Mouse (Mus musculus): ENCODE results near the gene Cdh16. TPM values are rescaled to one million over a fixed set of nuclear protein-coding genes. Genes with fewer than 3 reads are reported as not detected.

The Cdh16 gene
- polyA plus RNA-seq, 1 experiment, result not detected

DNA sequence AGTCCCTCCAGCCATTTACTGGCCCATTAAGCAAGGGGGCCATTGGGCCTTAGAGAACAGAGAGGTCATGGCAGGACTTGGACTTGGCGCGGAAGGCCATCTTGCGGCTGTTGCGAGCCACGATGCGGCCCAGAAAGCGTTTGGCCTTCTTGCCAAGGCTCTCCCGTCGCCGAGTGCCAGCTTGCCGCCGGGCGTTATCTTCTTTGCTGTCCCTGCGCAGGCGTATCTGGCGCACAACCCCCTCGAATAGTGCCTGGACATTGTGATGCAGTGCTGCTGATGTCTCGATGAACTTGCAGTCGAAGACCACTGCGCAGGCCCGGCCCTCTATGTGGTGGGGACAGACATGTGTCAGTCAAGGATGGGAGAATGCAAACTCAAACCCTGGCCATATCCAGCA lies 4.2 kb upstream of the Cdh16 start:
- Histone ChIP-seq H3K4me1 (ENCODE audit: control insufficient read depth) (peaks cover 14% of the 10 kb centered on the region), H3K36me3 (ENCODE audit: control insufficient read depth) (no peaks in the 10 kb centered on the region), H3K9me3 (ENCODE audit: control insufficient read depth, low read length) (no peaks in the 10 kb centered on the region), H3K4me3 (replicated peaks) (no peak overlapping the region), H3K27me3 (ENCODE audit: control insufficient read depth) (peaks cover 34% of the 10 kb centered on the region)
- no peak for TF ChIP-seq TAL1 (IDR thresholded peaks at IDR 0.05; ENCODE audit: low read length)
- TF ChIP-seq GATA1 (IDR thresholded peaks at IDR 0.05; ENCODE audit: low read length), result no peak

GRCm38 (mm10) chr8:104627065-104627740 lies 3.0 kb upstream of the Cdh16 start:
- no peaks in the 10 kb centered on the region for H3K36me3 ChIP-seq (ENCODE audit: control insufficient read depth)
- H3K4me1 ChIP-seq (ENCODE audit: control insufficient read depth), result peaks cover 14% of the 10 kb centered on the region
- H3K4me3 ChIP-seq (replicated peaks), result no peak overlapping the region
- no peaks in the 10 kb centered on the region for H3K9me3 ChIP-seq (ENCODE audit: control insufficient read depth, low read length)
- H3K27me3 ChIP-seq (ENCODE audit: control insufficient read depth), result peaks cover 29% of the 10 kb centered on the region
- TF ChIP-seq GATA1 (IDR thresholded peaks at IDR 0.05; ENCODE audit: low read length), result no peak
- no peak for TF ChIP-seq TAL1 (IDR thresholded peaks at IDR 0.05; ENCODE audit: low read length)

GRCm38 (mm10) chr8:104620765-104621164 lies 3.4 kb downstream of the Cdh16 start:
- Histone ChIP-seq H3K36me3 (ENCODE audit: control insufficient read depth) (no peaks in the 10 kb centered on the region), H3K9me3 (ENCODE audit: control insufficient read depth, low read length) (no peaks in the 10 kb centered on the region), H3K27me3 (ENCODE audit: control insufficient read depth) (no peaks in the 10 kb centered on the region), H3K4me1 (ENCODE audit: control insufficient read depth) (no peaks in the 10 kb centered on the region), H3K4me3 (replicated peaks) (no peak overlapping the region)
- TF ChIP-seq TAL1 (IDR thresholded peaks at IDR 0.05; ENCODE audit: low read length), result no peak
- TF ChIP-seq GATA1 (IDR thresholded peaks at IDR 0.05; ENCODE audit: low read length), result no peak

DNA sequence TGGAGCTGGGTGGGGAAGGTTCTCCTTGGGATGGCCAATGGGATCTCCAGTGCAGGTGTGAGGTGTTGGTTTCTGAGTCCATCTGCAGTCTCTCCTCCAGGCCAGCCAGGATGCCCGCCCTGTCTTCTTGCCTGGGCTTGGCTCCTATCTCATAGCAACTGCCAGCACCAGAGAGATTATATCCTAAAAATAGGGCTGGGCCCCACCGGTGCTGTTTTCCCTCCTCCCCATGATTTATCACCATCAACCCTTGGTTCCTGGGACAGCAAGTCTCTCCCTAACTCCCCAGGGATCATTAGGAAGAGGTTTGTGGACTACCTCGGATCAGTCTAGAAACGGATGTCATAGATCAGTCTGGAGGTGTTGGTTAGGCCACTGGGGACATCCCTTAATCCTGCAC lies 11.1 kb downstream of the Cdh16 start:
- no peaks in the 10 kb centered on the region for H3K27me3 ChIP-seq (ENCODE audit: control insufficient read depth)
- H3K9me3 ChIP-seq (ENCODE audit: control insufficient read depth, low read length), result no peaks in the 10 kb centered on the region
- no peaks in the 10 kb centered on the region for H3K36me3 ChIP-seq (ENCODE audit: control insufficient read depth)
- no peaks in the 10 kb centered on the region for H3K4me1 ChIP-seq (ENCODE audit: control insufficient read depth)
- no peak overlapping the region for H3K4me3 ChIP-seq (replicated peaks)
- no peak for TF ChIP-seq GATA1 (IDR thresholded peaks at IDR 0.05; ENCODE audit: low read length)
- TF ChIP-seq TAL1 (IDR thresholded peaks at IDR 0.05; ENCODE audit: low read length), result no peak

- H3K27me3 ChIP-seq (ENCODE audit: control insufficient read depth), result no peaks in the 10 kb centered on the region
- TF ChIP-seq GATA1 (IDR thresholded peaks at IDR 0.05; ENCODE audit: low read length) (no peak), TAL1 (IDR thresholded peaks at IDR 0.05; ENCODE audit: low read length) (no peak)
These were observed 12.6 kb downstream of the Cdh16 start for GRCm38 (mm10) chr8:104611613-104612012.

DNA sequence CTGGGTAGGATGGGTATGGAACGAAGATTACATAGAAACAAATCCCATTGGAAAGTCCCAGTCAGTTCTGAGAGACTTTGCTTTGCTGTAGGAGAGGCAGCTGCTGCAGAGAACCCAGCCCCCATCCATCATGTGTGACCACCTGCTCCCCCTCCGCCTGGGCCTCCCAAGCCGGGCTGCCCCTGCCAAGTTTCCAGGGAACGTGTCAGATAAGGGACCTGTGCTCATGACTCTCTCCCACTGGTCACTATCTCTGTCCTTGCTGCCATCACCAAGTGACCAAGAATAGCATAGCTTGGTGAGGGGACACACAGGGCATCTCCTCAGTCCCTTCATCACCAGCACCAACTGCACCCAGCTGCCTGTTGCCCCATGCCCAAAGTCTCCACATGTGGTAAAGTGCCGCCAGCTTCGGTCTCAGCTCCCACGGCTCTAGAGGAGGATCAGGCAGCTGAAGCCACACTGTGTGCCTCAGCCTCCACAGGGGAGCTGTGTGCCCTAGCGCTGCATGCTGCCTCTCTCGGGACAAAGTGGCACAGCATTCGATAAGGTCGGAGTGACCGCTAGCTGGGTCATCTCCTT lies 13.9 kb downstream of the Cdh16 start:
- no peaks in the 10 kb centered on the region for H3K27me3 ChIP-seq (ENCODE audit: control insufficient read depth)

More at GRCm38 (mm10) chr8:104611613-104612012, 12.6 kb downstream of the Cdh16 start:
- Histone ChIP-seq H3K9me3 (ENCODE audit: control insufficient read depth, low read length) (no peaks in the 10 kb centered on the region), H3K4me1 (ENCODE audit: control insufficient read depth) (no peaks in the 10 kb centered on the region), H3K4me3 (replicated peaks) (no peak overlapping the region), H3K36me3 (ENCODE audit: control insufficient read depth) (no peaks in the 10 kb centered on the region)

DNA sequence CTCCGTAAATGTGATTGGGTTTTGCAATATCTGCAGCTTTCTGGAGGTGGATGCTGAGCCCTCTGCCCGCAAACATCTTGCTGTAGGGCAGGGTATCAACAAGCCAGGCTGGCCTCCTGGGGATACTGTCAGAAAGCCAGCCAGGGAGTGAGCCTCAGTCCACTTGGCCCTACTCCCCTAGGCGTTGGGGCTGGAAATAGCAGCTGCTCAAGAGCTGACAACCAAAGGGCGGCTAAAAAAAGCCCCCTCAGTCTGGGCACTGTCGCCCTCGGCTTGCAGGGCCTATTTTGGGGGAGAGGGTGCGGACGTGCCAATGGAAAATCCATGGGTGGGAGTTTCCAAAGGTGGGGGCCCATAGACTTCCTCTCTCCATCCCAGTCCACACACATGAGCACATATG lies 15.0 kb downstream of the Cdh16 start:
- H3K36me3 ChIP-seq (ENCODE audit: control insufficient read depth), result no peaks in the 10 kb centered on the region
- H3K9me3 ChIP-seq (ENCODE audit: control insufficient read depth, low read length), result no peaks in the 10 kb centered on the region
- TF ChIP-seq GATA1 (IDR thresholded peaks at IDR 0.05; ENCODE audit: low read length) (no peak), TAL1 (IDR thresholded peaks at IDR 0.05; ENCODE audit: low read length) (no peak)
- no peaks in the 10 kb centered on the region for H3K4me1 ChIP-seq (ENCODE audit: control insufficient read depth)
- no peaks in the 10 kb centered on the region for H3K27me3 ChIP-seq (ENCODE audit: control insufficient read depth)
- H3K4me3 ChIP-seq (replicated peaks), result no peak overlapping the region

More for the DNA sequence above, 13.9 kb downstream of the Cdh16 start:
- H3K4me3 ChIP-seq (replicated peaks), result no peak overlapping the region
- H3K9me3 ChIP-seq (ENCODE audit: control insufficient read depth, low read length), result no peaks in the 10 kb centered on the region
- TF ChIP-seq TAL1 (IDR thresholded peaks at IDR 0.05; ENCODE audit: low read length) (no peak), GATA1 (IDR thresholded peaks at IDR 0.05; ENCODE audit: low read length) (no peak)
- H3K36me3 ChIP-seq (ENCODE audit: control insufficient read depth), result no peaks in the 10 kb centered on the region
- no peaks in the 10 kb centered on the region for H3K4me1 ChIP-seq (ENCODE audit: control insufficient read depth)

DNA sequence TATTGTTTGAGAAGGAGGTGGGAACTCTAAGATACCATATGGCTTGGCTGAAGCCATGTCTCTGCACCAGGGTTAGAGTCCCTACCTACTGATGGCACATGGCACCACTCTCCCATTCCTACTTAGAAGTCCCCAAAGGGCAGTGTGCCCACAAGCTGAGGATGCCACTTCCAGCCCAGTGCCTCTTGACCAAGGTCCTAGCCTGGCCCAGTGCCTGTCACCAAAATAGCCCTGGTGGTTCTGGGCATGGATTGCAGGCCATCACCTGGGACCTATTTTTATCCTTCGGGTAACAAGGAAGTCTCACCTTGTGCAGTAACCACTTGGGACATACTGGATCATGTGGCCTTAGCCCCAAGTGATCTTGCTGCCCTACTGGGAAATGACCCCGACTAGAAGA lies 16.3 kb downstream of the Cdh16 start:
- Histone ChIP-seq H3K9me3 (ENCODE audit: control insufficient read depth, low read length) (no peaks in the 10 kb centered on the region), H3K4me3 (replicated peaks) (no peak overlapping the region), H3K27me3 (ENCODE audit: control insufficient read depth) (no peaks in the 10 kb centered on the region), H3K4me1 (ENCODE audit: control insufficient read depth) (no peaks in the 10 kb centered on the region), H3K36me3 (ENCODE audit: control insufficient read depth) (no peaks in the 10 kb centered on the region)
- TF ChIP-seq GATA1 (IDR thresholded peaks at IDR 0.05; ENCODE audit: low read length), result no peak
- no peak for TF ChIP-seq TAL1 (IDR thresholded peaks at IDR 0.05; ENCODE audit: low read length)

GRCm38 (mm10) chr8:104606329-104606728 lies 17.9 kb downstream of the Cdh16 start:
- peaks cover 8% of the 10 kb centered on the region for H3K27me3 ChIP-seq (ENCODE audit: control insufficient read depth)
- H3K4me3 ChIP-seq (replicated peaks), result no peak overlapping the region
- H3K9me3 ChIP-seq (ENCODE audit: control insufficient read depth, low read length), result no peaks in the 10 kb centered on the region
- TF ChIP-seq GATA1 (IDR thresholded peaks at IDR 0.05; ENCODE audit: low read length) (no peak), TAL1 (IDR thresholded peaks at IDR 0.05; ENCODE audit: low read length) (no peak)
- H3K4me1 ChIP-seq (ENCODE audit: control insufficient read depth), result peaks cover 12% of the 10 kb centered on the region
- H3K36me3 ChIP-seq (ENCODE audit: control insufficient read depth), result no peaks in the 10 kb centered on the region

Measured in erythroblast, embryonic 14.5 days (primary cell).